Mouse (Mus musculus): Measurements from ENCODE around the gene Pde10a.

Gene Pde10a

DNA sequence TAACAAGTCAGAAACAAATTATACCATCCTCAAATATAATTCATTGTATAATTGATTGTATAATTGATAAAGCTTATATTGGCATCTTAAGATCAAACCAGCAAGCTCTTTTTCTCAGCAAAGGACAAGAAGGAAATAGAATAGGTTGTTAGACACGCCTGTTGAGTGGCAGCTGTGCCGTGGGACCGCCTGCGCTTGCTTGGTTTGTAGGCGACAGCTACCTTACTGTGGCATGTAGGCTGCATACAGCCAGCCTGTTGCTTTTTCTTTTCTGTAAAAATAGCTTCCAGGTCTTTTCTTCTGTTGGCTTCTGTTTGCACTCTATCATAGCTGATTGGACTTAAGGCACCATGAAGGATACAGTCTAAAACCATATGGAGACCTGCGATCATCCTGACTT is 326.7 kb downstream of the Pde10a start:
- no peak for DNase-seq

DNA sequence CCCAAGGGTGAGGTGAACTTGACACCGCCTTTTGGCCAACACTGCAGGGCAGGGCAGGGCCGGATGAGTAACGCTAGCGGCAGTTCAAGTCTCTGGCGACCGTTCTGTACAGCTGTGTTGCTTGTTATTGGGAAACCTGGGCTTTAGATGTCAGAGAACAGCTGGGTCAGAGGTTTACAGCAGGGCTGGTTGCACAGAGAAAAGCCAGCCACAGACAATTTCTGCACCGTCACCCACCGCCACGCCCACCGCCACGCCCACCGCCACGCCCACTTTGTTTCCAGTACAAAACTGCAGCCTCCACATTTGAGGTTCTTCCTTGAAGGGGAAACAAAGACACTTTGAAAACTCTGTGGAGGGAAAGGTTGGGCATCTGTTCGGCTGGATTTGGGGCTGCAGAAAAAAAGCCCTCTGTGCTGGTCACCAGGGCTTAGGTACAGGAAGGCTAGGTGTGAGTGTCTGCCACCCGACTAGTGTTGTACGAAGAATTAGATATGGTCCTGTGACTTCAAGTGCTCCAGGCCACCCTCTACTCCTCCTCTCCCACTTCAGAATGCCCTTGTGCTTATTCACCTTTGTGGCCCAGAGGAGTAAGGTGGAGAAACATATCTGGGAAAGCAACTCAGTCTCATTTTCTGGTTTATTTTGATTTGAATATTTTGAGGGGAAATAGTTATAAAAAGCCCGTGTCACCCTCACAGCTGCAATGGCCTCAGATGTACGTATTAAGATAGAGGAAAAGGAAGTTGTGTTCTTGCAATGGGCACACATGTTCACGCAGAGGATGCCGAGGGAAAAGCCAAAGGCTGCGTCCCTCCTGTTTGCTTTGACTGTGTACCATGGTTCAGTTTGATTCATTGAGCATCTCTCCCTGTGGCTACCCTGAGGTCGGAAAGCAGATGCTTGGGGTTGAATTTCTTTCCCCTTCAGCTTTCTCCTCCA is 331.5 kb downstream of the Pde10a start:
- peak; percentile 47 to 53 for DNase-seq

DNA sequence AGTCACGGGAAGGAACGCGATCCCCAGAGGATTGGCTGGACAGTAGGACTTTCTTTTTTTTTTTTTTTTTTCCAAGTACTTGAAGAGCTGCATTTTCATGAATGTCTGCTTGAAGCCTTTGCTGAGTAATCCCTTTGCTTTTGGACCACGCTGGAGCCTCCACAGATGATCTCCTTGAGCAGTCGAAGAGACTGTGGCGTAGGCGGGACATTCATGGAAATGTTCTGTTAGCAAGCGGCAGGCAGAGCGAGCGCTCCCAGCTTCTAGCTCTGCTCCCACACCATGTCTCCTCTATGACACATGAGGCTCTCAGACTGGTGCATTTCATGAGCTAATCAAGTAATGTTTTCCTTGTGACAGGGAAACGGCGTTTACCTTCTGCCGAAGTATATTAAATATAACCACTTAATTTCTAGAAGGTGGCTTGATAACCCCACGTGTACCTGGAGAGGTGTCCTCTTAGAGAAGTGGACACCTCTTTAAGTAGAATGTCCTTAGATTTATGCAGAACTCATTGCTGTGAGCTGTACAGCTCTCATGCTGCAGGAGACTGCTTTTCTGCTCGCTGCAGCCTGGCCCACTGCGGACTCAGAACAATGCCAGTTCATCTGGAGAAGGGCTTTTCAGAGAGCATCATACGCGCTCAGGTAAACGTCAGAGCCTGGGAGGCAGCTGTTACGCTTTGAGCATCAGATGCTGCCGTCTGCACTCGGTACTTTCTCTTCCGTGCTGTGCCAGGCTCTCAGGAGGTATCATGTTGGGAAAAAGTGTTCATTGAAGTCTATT is 333.7 kb downstream of the Pde10a start:
- peak; percentile 35 to 43 for DNase-seq

DNA sequence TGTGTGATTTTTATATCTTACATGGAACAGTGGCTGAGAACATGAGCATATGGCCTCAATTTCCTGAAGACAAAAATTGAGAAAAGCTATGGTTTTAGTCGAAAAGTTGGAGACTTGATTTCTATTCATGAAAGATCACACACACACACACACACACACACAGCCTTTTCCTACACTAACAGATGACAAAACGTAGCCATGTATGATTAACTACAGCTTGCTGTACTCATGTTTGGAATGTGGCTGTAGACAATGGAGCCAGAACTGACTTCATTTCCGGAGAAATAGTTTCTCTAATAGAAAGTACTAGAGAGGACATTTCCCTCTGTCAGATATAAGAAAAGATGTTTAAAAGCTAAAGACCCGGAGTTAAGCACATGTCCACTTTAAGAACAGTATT is 334.3 kb downstream of the Pde10a start:
- DNase-seq = no peak

DNA sequence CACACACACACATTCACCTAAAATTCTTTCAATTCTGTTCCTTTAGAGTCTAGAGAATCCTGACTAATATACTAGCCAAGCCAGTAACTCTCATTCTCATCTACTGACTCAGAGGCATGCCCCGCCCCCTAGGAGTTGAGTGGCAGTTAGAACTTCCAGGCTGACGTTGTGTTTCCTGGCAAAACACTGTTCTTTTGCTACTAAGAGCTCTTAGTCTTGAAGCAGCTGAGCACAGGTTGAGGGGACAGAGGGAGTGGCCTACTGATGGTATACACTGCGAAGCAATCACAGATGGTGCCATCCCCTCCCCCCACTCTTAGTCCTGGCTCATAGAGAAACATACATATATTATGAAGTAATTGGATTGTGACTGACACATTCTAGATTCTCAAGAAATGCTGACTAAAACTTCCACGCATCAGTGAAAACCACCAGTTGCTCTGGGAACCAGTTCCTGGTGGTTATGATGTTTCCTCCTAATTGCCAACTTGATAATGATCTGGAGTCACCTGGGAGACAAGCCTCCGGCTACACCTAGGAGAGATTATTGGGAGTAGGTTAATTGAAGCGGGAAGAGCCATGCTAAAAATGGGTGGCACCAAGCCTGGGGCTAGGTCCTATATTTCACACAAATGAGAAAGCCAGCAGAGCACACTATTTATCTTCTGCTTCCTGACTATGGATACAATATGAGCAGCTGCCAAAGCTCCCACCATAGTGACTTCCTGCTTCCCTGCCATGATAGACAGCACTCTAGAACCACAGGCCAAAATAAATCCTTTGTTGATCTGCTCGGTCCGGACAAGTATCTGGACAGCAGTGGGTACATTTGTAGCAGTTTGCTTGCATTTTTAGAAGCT is 339.7 kb downstream of the Pde10a start:
- DNase-seq = no peak

DNA sequence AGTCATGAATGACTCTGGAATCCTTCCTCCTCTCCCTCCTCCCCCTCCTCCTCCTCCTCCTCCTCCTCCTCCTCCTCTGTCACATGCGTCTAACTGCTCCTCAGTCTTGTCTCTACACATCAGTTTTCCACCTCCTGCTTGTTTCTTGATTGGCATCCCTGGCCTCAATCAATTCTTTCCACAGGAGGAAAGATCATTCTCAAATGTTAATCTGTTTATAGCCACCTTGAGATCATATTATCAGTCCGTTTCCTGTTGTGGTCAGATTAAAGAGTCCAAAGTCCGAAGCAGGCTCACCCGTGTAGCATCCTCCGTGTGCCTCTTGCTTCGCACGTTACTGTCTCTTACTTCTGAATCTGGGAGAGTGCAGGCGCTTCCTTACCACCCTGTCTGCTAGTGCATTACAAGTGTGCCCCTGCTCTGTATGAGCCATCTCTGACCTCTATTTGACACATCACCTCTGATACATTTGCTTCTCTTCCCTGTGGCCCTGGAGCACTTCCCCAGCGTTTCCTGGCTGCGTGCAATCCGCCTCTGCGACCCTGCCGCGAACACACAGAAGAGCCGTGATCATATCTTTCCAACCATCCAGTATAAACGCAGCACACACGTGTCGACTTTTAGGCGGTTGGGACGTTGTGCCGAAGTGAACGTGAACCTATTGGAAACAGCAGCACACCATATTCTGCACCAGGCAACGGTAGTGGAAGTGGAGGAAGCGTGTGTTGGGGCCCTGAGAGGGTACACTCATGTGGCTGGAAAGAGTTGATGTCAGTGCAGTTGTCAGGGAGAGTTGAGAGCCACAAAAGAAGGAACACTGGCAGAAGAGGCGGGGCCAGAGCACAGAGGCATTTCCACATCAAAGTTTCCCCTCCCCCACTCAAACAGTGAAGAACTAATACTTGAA is 342.4 kb downstream of the Pde10a start:
- DNase-seq = no peak

DNA sequence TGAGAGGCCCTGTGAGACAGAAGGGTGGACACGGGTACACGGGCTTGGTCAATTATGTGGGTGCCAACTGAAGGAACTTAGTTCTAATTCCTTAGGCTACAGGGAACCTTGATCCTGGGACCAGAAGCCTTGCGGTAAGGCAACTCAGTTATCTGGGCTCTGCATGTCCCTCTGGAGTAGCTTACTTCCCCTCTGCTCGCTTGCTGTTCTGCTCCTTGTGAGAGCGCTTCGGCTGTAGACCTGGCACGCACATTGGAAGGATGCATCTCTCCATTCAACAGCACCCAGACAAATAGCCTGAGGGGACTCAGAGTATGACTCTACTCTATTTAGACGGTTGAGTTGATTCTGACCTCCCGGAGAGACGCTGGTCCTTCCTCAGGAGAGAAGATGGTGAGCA is 344.1 kb downstream of the Pde10a start:
- no peak for DNase-seq

DNA sequence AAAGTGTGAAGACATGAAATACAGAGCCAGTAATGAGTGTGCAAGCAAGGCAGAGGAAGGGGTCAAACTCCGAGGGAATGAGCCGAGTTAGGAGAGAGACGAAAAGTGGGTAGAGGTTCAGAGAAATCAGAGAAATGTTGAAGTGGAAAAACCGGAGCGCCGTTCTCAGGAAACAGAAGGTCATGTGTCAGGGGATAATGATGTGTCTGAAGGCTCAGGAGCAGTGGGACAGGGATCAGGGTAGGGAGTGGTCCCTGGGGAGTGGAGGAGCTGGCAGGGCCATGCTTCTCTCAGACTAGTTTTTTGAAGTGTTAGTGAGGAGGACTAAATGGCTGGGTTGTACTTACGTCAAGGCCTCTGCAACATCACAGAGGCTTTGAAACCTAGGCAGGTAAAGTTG is 345.7 kb downstream of the Pde10a start:
- DNase-seq = no peak

DNA sequence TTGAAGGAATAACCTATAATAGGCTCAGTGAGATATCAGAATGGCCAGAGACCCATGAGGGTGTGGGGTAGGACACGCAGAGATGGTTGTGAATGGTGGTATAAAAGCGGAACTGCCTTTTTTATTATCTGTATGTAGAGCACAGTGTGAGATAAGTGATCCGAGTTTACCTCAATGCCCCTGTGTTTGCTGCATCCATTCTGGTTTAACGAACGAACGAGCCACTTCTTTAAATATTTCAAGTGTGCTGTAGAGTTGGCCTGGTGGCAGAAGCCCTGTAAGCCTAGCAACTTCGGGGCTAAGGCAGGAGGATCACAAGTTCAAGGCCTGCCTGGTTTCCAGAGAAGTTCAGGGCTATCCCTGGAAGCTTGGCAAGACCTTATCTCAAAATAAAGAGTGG is 346.2 kb downstream of the Pde10a start:
- DNase-seq = no peak

DNA sequence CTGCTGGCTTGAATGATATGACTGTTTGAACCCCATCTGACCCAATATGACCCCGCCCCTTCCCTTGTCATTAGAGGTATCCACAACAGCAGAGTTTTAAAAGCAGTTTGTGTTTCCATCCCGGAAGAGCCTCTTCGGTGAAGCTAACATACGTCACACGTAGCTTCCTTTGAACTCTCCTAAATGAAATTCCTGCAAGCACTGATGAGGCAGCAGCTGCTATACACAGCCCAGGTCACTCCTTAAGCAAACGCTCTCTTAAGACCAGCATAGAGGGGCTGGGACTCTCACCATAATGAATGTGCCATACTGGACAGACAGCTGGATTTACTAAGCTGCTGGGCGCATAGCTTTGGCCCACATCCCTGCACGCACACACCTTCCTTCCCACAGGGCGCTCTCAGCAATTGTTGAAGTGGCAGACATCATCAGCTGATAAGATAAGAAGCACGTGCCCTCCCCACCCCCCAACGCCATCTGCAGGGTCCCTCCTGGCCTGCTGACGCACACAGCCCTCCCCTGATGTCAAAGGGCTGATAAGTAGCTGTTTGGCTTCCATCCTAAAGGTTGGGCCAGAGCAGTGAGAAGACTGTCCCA is 346.9 kb downstream of the Pde10a start:
- peak; percentile 41 to 50 for DNase-seq

DNA sequence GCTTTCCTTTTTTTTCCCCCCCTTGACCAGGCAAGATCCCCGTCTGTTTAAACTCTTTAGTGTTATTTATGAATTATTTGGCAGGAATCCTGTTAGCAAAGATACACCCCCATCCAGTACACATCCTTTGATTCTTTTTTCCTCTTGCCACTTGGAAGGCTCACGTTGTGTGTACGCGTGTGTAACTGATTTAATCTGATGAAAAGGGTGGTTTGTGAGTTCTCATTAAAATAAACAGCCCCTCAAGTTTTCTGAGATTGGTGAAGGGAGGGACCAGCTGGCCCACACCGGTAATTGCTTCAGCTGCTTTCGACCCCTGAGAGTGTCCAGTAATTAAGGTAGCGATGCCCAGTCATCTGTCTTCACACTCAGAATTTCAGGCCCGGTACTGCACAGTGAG is 347.4 kb downstream of the Pde10a start:
- DNase-seq = peak in 1 of 2 experiments; percentile 23

DNA sequence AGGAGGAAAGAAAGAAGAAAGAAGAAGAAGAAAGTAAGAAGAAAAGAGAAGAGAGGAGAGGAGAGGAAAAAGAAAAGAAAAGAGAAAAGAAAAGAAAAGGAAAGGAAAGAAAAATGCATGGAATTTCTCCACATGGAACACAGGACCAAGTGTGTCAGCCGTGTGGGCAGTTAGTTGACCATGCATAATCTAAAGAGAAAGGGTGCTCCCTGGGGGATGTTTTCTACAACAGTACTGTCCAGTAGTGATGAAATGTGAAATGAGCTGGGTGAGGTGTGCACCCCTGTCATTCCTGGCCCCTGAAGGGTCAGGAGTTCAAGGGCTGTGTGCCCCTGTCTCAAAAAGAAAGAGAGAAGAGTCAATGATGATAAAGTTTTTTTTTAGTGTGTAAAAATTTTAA is 352.9 kb downstream of the Pde10a start:
- no peak for DNase-seq

DNA sequence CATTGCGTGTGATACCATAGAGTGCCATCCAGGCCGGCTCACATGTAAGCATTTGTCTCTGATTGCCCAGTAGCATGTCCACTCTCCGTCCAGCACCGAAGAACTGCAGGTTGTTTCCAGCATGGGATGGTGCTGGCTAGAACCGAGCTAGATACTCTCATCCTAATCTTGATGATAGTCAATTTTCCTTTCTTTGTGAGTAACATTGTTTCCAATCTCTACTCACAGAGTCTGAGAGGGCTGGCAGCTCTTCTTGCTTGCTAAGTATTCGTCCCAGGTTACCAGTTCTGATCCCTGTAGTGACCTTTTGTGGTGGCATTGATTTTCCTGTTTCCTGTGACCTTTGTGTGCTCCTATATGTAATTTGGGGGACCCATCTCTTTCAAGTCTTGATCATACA is 356.5 kb downstream of the Pde10a start:
- no peak for DNase-seq

DNA sequence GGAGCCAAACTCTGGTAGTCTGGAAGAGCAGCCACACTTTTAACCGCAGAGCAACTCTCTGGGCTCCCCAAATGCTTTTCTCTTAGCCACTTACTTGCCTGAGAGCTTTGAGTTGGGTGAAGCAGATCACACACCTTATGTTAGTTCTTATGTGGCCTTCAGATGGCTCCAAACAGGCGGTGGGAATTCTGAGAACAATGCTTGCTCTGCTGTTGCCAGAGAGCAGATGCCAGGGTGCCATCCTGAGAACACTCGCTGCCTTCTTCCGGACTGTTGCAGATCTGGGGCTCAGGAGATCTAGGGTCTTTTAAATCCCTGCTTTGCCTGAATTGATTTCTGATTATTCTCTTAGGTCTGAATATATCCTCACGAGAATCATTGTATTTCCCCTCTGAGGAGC is 359.5 kb downstream of the Pde10a start:
- DNase-seq = peak in 1 of 2 experiments; percentile 32

DNA sequence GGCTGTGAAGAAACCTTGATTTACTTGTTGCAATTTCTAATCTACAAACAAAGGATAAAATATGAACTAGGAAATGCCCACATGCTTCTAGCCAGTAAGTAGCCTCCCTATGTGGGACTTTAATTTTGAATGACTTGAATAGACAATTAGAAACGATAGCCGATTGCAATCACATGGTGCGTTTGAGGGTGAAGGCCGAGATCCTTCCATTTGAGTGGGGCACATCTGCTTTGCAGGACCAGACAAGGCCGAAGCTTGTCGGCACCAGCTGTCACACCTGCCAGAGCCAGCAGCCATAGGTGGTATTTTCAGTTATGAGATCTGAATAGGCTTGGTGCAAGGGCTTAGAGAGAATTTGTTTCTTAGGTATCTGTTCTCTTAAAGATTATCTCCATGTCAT is 360.7 kb downstream of the Pde10a start:
- DNase-seq = no peak

DNA sequence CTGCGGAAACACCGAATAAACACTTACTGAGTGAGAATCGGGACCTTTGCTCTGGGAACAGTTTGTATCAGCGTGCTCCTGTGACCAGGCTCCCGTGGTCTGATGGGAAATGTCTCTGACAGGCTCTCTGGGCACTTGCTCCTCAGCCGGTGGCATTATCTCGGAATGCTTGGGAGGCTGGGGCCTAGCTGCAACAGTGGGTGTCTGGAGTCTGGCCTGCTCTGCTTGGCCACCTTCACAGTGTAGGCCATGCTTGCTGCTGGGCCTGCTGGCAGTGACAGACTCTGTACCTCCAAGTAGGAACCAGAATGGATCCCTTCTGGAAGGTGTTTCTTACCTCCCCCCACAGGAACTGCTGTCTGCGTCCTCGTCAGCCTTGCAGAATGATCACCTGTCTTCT is 362.9 kb downstream of the Pde10a start:
- no peak for DNase-seq

DNA sequence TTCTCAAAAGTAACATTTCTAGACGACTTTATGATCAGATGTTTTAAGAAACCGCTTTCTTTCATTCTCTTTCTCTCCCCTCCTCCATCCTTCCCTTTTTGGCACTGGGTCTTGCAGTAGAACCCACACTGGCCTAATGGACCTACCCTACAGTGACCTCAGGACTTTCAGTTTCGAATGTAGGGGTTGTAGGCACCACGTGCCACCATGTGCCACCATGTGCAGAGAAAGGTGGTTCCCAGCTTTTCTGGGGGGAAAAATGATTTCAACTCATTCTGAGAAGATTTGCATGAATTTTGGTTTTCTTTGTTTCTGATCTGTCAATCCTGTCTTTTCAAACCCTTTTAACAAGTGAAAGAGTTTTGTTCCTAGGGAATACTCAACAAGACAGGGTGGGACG is 363.5 kb downstream of the Pde10a start:
- no peak for DNase-seq

DNA sequence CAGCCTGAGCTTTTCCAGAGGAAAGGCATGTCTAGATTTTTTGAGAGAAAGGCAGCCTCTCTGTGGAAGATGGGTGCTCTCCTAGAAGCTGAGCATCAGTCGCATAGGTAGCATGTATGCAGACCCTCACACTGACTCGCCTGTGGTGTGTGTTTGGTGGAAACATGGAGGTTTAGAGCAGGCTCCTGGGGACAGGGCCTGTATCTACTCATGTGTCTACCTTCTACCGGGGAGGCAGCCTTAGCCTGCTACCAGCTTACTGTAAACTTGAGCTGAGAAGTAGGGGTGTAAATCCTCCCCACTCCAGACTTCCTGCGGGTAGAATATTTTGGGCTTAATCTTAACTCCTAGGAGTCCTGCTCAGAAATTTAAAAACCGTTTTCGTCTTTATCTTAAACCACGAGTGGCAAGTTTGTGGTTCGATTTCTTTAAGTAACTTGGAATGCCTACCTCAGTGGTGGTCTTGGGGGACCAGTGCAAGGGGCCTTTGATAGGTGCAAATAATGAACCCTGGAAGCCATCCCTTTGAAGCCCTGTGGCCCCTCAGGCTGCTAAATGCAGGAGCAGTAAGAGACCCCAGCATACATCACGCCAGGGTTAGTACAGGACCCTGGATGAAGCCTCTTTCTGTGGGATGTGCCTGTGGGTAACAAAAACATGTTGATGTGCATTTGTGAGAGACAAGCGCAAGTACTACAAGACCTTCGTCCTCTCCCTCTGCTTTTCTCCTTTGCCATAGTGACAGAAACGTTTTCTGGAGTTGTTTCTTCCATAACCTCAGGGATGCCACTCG is 367.2 kb downstream of the Pde10a start:
- no peak for DNase-seq

DNA sequence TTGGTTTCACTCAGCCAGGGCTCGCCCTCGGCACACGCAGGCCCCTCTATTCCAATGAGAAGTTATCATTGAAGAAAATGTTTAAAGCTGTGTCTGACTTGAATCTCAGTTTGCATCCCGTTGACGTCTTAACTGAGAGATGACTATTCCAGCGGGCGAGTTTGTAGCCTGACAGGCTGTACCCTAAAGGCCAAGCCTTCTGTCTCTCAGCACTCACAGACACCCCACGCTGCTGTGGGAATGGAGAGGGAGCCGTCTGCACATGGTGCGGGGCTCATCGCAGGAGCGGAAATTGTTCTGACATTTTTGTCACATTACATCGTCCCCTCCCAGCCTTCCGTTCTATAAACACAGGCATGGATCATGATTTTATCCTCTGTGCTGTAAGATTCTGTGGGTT is 370.8 kb downstream of the Pde10a start:
- peak in 1 of 2 experiments; percentile 33 for DNase-seq

DNA sequence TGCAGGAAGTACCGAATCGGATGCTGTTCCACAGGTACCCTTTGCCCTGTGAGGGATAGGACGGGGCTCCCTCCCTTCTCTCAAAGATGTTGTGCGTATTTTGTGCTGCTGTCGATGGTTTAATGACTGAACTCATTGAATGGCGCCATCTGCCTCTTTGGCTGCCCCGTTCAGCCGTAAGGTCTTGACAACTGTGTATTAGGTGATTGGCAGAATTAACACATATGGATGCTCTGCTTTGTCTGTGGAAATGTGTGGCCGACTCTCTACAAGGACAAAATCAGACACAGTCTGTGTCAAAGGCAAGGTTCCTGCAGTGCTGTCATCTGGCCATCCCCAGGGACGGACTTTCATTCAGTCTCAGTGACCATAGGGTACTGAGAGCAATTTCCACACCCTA is 372.6 kb downstream of the Pde10a start:
- DNase-seq = peak; percentile 42 to 60

DNA sequence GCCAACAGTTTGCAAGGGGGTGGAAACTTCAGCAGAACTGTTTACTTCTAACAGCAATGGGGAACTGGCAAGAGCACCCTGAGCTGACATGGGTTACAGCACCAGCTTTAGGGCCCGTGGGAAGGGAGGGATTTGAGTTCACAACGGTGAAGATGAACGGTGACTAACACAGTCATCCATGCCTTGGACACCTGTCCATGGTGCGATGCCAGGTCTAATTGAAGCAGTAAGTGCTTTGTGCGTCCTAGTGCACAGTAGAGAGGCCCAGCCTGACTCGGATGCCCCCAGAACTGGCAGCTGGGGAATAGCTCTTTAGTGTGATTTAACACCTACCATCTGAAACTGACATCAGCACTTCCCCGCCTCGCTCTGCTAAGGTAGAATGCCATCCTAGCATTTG is 373.0 kb downstream of the Pde10a start:
- DNase-seq = peak; percentile 63 to 66
